Mouse (Mus musculus) erythroid progenitor cell, adult 5-6 weeks (primary cell): ENCODE measurements around the gene Stk24. TPM values are rescaled to one million over a fixed set of nuclear protein-coding genes. Genes with fewer than 3 reads are reported as not detected.

Experiments used
- ATAC-seq: replicated peaks from 2 replicates; pipeline ENCODE4 v1.8.0; 2016; ENCODE audit warnings: moderate number of reproducible peaks, mild to moderate bottlenecking, moderate TSS enrichment, inconsistent platforms; ENCODE audit not compliant: poor library complexity, low FRiP score, severe bottlenecking
- total RNA-seq, 2 experiments: library from RNA; stranded (forward) in 1 of 2; stranded (reverse) in 1 of 2; fragments of 150-400 nt in 1 of 2; fragments of 186-747, 209-891 nt in 1 of 2; gene quantifications; 2 replicates each; pipeline versions ENCODE4 v1.2.3 to v1.2.4; 2015 to 2017; ENCODE audit warnings: low replicate concordance in 2 of 2

Gene Stk24
- total RNA-seq, 2 experiments from 2014 or later = 62.0 to 101 TPM

DNA sequence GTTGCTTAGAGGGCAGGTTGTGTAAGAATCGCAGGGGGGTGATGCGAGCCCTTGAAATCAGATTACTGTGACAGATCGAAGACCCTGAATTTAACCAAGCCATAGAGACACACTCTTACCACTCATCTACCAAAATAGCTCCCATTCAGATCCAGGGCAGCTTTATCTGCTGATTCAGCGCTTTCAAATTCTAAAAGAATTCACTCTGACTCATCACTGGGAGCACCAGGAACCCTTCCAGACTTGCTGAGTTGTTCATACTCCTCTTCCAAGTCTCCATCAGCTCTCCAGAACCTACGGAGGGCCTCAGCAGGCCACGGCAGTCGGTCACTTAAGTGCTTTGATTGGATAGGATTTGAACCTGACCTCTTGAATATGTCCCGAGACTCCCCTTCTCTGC lies 5.6 kb upstream of the Stk24 start:
- no peak for ATAC-seq

- ATAC-seq = no peak
These were observed 4.0 kb upstream of the Stk24 start for GRCm38 (mm10) chr14:121383801-121384200.

DNA sequence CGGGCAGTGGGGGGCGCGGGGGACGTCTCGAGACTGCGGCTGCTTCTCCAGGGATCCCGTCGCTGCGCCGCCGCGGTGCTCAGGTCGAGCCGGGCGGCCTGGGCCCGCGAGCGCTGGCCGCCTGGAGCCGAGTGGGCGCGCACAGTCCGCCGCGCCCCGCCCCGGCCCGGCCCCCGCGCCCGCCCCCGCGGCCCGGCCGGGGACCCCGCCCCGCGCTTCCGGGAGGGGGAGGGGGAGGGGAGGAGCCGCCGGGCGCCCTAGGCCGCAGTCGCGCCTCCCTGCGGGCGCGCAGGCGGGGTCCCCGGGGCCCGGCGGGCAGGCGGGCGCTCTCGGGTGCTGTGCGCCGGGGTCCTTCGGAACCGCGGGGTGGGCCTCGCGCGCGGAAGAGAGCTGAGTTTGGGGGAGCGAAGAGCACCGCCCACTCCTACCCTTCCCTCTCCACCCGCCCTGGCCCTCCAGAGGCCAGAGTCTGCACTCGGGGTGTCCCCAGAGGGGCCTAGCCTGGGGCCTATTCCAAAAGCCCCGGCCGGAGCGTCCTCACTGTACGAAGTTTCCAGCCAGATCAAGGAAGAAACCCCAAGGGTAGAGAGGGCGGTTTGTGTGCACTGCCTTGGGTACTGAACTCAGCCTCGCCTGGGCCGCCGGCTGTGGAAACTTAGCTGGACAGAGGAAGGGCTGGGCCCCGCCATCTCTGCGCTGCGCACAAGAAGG lies 540 bp downstream of the Stk24 start:
- ATAC-seq = peak; percentile 62

DNA sequence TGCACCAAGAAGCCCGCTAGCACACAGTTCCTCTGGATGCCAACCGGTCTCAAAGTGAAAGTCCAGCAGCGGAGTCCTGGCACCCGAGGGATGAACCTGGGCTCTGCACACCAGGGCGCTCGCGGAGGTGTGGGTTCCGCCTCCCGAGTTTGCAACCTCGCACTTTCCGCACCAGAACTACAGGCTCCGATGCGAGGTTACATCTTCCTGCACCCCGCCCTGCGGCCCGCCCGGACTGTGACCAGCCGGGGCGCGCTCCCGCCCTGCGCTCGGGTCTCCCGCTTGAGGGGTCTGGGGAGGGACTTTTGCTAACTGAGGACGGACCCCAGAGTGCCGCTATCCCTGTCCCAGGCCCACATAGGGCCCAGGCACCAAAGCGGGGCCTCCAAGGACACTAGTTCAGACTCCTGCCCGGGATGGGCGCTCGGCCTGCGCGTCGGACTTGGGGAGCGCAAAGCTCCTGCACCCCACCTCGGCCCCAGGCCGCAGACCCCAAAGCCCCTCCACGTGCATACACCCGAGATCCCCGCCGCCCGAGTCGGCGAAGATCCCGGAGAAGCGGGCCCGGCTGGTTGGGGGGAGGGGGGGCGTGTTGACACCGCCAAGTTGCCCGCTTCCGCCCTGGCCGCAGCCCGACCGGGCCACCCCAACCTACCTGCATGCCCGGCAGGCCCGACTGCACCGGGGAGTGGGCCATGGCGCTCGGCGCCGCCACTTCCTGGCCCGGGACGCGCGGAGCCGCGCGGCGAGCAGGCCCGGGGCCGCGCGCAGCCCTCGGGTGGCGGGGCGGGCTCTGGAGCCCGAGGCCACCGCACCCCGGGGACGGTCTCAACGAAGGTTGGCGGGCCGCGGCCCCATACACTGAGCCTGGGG lies 1.3 kb downstream of the Stk24 start:
- peak; percentile 70 for ATAC-seq

DNA sequence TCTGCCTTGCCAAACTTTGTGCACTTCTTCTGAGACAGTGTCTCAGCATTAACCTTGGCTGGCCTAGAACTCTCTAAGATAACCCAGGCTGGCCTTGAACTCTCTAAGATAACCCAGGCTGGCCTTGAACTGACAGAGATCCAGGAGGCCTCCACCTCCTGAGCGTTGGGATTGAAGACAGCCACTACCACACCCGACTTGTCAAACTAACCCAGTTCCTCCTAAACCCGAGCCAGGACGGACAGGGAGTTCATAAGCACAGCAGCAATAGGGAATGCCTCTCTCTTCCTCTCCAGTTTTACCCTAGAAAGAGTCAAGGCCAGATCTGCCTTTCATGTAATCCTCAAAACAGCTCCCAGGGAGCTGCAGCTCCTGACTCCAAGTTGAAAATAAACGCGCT lies 3.2 kb downstream of the Stk24 start:
- no peak for ATAC-seq

- ATAC-seq = no peak
These were observed 5.9 kb downstream of the Stk24 start for GRCm38 (mm10) chr14:121373901-121374300.

GRCm38 (mm10) chr14:121373020-121373419 lies 6.8 kb downstream of the Stk24 start:
- ATAC-seq = no peak

DNA sequence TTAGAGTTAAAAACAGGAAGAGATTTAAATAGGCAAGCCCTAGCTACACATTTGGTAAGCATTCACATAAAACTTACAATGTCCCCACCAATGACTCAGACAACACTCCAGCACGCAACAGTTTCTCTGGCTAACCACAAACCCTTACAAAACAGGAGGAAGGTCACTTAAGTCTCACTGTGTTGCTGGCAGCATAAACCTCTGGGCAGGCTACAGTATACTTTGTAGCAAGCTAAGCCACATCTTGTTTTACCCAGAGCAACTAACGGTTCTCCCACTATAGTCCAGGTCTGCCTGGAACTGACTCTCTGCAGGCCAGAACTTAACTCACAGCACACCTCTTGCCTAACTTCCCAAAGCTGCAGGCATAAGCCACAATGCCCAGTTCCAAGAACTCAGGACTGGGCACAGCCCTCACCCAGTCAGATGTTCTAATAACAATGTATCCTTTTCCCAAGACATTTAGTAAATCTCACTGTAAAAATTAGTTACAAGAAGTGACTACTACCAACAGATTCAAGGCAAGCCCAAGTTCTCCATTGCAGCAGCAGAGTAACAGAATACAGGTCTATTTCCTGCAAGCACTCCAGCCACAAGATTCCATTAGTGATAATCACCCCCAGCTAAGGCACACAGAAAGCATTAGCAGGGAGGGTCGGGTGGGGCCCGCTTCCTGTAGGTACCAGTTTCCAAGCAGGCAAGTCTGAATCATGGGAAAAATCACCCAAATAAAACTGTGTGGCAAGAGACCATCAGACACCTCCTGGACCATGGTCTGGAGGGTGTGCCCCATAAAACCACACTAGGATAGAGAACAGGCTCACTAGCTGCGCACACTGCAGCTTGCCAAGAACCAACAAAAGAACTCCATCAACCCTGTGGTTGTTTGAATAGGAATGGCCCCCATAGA lies 7.6 kb downstream of the Stk24 start:
- no peak for ATAC-seq

GRCm38 (mm10) chr14:121369385-121369784 lies 10.4 kb downstream of the Stk24 start:
- ATAC-seq = no peak

DNA sequence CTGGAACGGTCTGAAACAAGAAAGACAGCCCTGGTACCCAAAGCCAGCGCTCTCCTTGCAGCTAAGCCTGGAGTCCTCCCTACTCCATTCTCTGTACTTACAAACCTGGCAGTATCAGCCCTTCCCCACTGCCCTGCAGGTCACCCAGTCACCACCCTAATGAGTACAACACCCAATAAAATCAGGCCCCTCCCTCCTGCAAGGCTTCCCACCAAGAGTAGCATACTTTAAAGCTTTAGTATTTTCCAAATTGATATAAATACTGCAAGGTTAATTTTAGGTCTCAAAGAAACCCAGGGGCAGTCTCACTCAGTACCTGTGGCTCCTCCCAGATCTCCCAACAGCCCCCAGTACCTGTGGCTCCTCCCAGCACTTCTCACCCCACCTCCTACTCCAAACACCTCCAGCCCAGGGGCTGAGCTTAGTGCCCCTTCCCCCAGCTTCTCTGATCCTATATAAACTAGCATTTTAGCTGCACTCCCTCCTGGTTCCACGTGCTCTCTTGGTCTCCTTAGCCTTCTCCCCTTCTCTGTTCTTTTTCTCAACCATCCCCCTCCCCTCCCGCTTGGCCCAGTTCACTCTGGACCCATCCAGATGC lies 11.6 kb downstream of the Stk24 start:
- peak; percentile 66 for ATAC-seq

DNA sequence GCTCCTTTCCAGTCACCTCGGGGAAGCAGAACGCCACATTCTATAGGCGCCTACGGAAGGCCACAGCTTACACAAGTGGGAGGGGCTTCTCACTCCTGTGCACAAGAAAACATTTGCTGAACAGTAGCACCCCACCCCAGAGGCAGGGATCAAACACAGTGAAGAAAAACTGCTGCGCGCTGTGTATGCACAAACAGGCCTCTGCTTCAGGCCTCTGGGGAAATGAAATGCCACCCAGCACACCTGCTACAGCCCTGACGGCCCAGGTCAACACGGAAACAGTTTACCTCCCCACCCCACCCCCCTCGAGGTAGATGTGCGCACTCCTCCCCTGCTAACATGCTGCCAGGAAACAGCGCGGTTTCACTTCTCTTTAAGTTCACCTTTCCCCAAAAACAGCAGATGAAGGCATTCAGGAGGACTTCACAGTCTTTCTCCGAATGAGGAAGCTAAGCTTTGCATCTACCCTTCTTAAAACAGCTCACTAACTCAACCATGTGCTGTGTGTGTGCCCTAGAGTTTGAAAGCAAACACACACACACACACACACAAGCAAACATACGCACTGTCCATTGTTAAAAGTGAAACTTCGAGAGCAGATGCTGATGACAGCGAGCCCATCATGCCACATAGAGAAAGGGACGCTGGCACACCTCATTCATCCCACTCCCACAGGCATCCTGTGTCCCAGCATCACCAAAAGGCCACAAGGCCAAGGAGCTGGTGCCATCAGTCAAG lies 13.7 kb downstream of the Stk24 start:
- ATAC-seq = peak; percentile 72

- peak; percentile 70 for ATAC-seq
These were observed 14.4 kb downstream of the Stk24 start for GRCm38 (mm10) chr14:121365390-121365789.

- peak; percentile 7; the same call in 1 of the 2 replicates for ATAC-seq
These were observed 15.5 kb downstream of the Stk24 start for GRCm38 (mm10) chr14:121364282-121364681.

DNA sequence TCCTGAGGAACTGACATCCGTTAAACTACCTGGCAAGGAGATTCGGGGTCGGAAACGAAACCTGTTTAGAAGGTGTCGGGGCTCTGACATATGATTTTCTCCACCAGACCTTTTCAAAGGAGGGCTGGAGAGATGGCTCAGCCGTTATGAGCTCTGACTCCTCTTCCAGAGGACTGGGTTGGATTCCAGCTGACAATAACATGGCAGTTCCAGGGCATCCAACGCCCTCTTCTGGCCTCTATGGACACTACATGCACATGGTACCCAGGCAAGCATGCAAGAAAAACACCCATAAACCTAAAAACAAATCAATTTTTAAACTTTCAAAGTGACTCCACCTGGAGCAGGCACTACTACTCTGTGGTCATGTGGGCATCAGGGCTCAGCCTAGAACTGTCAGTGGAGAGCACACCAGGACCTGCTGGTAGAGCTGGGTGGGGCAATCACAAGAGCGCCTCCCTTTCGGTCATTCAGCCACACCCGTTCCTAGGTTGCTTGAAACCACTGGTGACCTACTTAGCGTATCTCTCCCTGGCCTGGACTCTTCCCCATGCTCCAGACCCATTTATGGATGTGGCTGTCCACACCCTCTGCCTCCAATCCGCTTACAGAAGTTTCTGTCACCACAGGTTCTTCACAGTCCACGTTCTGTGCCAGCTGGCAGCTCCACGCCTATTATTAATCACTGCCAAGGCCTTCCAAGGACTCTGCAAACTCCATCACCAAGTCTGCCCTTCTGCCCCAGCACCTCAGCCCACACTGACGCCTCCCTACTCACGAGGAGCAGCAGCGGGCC lies 18.3 kb downstream of the Stk24 start:
- peak; percentile 68 for ATAC-seq

DNA sequence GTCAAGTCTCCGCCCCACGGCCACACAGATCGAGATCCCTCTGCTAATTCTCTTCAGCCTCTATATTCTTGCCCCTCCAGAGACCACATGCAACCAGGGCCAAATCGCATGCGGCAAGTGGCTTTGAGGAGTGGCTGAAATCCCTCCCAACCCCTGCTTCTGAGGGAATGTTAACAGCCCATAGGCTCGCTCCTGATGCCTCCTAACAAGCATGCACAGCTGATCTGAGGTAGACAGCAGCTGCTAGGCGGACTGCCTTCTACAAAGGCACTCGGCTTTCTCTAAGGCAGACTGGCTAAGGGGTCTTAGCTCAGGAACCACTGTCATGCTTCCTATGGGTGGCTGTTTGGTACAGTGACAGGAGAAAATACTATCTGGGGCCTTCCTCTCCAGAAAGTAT lies 20.0 kb downstream of the Stk24 start:
- ATAC-seq = no peak

DNA sequence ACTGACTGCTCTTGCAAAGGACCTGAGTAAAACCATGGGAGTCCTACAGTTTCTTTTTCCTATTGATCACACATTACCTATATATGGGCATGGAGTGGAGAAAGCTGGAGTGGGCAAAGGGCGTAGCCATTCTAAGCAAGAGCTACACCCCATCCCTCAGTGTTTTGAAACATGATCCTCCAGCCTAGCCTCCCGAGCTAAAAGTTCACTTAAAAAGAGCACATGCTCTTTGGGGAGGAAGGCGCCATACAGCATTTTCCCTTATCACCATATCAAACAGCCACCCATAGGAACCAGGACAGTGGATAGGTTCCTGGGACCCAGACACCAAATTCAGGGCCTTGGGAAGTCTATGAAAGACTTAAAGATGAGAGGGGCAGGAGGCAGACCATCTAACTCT lies 20.8 kb downstream of the Stk24 start:
- ATAC-seq = no peak

DNA sequence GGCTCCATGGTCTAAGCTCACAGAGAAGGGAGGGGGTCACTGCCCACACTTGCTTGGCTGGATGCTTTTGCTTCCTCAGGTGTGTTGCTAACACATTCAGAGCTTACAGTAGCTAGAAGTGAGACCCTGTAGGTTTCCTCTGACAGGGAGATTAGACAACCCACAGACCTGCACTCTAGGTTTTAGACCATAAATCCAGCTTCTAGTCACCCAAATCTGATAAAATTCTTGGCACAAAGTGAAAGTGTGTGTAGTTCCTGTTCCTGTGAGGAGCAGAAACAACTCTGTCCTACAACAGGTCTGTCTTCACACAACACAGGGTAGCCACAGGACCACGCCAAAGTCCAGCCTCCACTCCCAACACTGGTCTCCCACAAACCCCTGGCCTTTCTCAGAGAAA lies 21.5 kb downstream of the Stk24 start:
- ATAC-seq = no peak

DNA sequence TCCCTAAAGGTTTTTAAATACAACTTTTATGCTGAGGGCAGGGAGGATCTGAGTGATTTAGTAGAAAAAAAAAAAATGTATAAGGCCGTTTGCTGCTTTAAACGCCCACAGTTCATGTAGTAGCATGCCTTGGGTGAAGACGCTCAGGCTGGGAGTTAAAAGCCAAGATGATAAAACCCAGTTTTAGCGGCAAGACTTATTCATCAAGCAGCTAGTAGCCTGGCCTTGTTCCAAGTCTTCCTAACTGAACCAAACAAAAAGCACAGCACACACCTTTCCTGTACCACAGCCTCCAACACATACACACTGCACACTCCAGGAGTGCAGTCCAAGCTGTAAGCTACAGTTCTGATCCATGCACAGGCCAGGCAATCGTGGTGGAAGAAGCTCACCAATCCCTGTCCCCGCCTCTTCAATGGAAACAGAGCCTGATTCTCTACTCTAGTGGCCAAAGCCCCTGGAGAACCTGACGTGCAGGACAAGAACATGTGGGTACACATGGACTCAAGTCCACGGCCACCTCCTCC lies 23.4 kb downstream of the Stk24 start:
- peak; percentile 48 for ATAC-seq
